Mouse (Mus musculus): ENCODE data around the gene Cyren. TPM values are rescaled to one million over a fixed set of nuclear protein-coding genes. Genes with fewer than 3 reads are reported as not detected.

The Cyren gene
- 10.1 and 10.6 TPM in 2 replicates for polyA plus RNA-seq (2015; fragmentation: Nextera tagmentation; extraction: Ambion mirVana)

GRCm38 (mm10) chr6:34877509-34878321, at the start of gene Cyren:
TSS of gene Cyren (minus strand) at chr6:34878060.
- peaks cover 22% of the 10 kb centered on the region for H3K36me3 ChIP-seq
- peak within 1 kb of the TSS; percentile 89 for H3K27ac ChIP-seq (replicated peaks)
- peaks cover 22% of the 10 kb centered on the region for H3K4me1 ChIP-seq (replicated peaks)
- no peaks in the 10 kb centered on the region for H3K27me3 ChIP-seq
- under 1% methylated on average over 55 of the region's 56 CpGs for WGBS
- peak; percentile 93 for ATAC-seq (ENCODE audit: low read depth)
- peak within 1 kb of the TSS; percentile 56 for H3K4me3 ChIP-seq
- H3K9me3 ChIP-seq, result no peaks in the 10 kb centered on the region
- peak within 1 kb of the TSS; percentile 66 for H3K4me2 ChIP-seq
- peak within 1 kb of the TSS; percentile 80 for H3K9ac ChIP-seq

GRCm38 (mm10) chr6:34927594-34927993, 49.7 kb upstream of the Cyren start:
- Histone ChIP-seq H3K4me2 (no peak overlapping the region), H3K9ac (no peak overlapping the region), H3K27ac (replicated peaks) (no peak overlapping the region), H3K4me1 (replicated peaks) (no peaks in the 10 kb centered on the region), H3K36me3 (no peaks in the 10 kb centered on the region), H3K9me3 (no peaks in the 10 kb centered on the region), H3K4me3 (no peak overlapping the region), H3K27me3 (no peaks in the 10 kb centered on the region)
- WGBS, result 89% methylated on average over 8 of the region's 8 CpGs
- no peak for ATAC-seq (ENCODE audit: low read depth)

GRCm38 (mm10) chr6:34927156-34927555, 49.3 kb upstream of the Cyren start:
- no peaks in the 10 kb centered on the region for H3K4me1 ChIP-seq (replicated peaks)
- no peak overlapping the region for H3K27ac ChIP-seq (replicated peaks)
- no peaks in the 10 kb centered on the region for H3K9me3 ChIP-seq
- no peaks in the 10 kb centered on the region for H3K36me3 ChIP-seq
- H3K27me3 ChIP-seq, result no peaks in the 10 kb centered on the region
- WGBS, result 47% methylated on average over 4 of the region's 4 CpGs
- no peak overlapping the region for H3K4me3 ChIP-seq
- no peak overlapping the region for H3K9ac ChIP-seq
- H3K4me2 ChIP-seq, result no peak overlapping the region
- ATAC-seq (ENCODE audit: low read depth), result peak; percentile 43; the same call in 1 of the 2 replicates

GRCm38 (mm10) chr6:34921941-34922340, 44.1 kb upstream of the Cyren start:
- Histone ChIP-seq H3K4me2 (no peak overlapping the region), H3K4me3 (no peak overlapping the region), H3K9me3 (no peaks in the 10 kb centered on the region), H3K36me3 (no peaks in the 10 kb centered on the region), H3K9ac (no peak overlapping the region), H3K27ac (replicated peaks) (no peak overlapping the region), H3K4me1 (replicated peaks) (no peaks in the 10 kb centered on the region), H3K27me3 (no peaks in the 10 kb centered on the region)
- WGBS, result 61% methylated on average over 13 of the region's 14 CpGs
- ATAC-seq (ENCODE audit: low read depth), result no peak

GRCm38 (mm10) chr6:34920631-34921030, 42.8 kb upstream of the Cyren start:
- ATAC-seq (ENCODE audit: low read depth), result no peak

GRCm38 (mm10) chr6:34919956-34920355, 42.1 kb upstream of the Cyren start, which contains the start of gene Stra8:
TSS of gene Stra8 (plus strand) at chr6:34920163.
- no peaks in the 10 kb centered on the region for H3K36me3 ChIP-seq
- 43% methylated on average over 10 of the region's 10 CpGs for WGBS
- no peaks in the 10 kb centered on the region for H3K27me3 ChIP-seq
- no peak within 1 kb of the TSS for H3K27ac ChIP-seq (replicated peaks)
- H3K4me2 ChIP-seq, result no peak within 1 kb of the TSS
- H3K4me1 ChIP-seq (replicated peaks), result no peaks in the 10 kb centered on the region
- no peak within 1 kb of the TSS for H3K9ac ChIP-seq
- H3K4me3 ChIP-seq, result no peak within 1 kb of the TSS
- ATAC-seq (ENCODE audit: low read depth), result no peak
- no peaks in the 10 kb centered on the region for H3K9me3 ChIP-seq

More at GRCm38 (mm10) chr6:34920631-34921030, 42.8 kb upstream of the Cyren start:
- Histone ChIP-seq H3K27ac (replicated peaks) (no peak overlapping the region), H3K9me3 (no peaks in the 10 kb centered on the region), H3K27me3 (no peaks in the 10 kb centered on the region), H3K4me3 (no peak overlapping the region), H3K36me3 (no peaks in the 10 kb centered on the region), H3K4me2 (no peak overlapping the region), H3K4me1 (replicated peaks) (no peaks in the 10 kb centered on the region), H3K9ac (no peak overlapping the region)
- 97% methylated on average over 12 of the region's 12 CpGs for WGBS

GRCm38 (mm10) chr6:34919146-34919545, 41.3 kb upstream of the Cyren start:
- Histone ChIP-seq H3K36me3 (no peaks in the 10 kb centered on the region), H3K4me1 (replicated peaks) (no peaks in the 10 kb centered on the region), H3K27ac (replicated peaks) (no peak overlapping the region), H3K9me3 (no peaks in the 10 kb centered on the region), H3K9ac (no peak overlapping the region), H3K4me3 (no peak overlapping the region), H3K4me2 (no peak overlapping the region), H3K27me3 (no peaks in the 10 kb centered on the region)
- ATAC-seq (ENCODE audit: low read depth), result no peak
- 91% methylated on average over 7 of the region's 7 CpGs for WGBS

- Histone ChIP-seq H3K4me3 (no peak overlapping the region), H3K27me3 (no peaks in the 10 kb centered on the region), H3K27ac (replicated peaks) (no peak overlapping the region), H3K4me2 (no peak overlapping the region), H3K9me3 (no peaks in the 10 kb centered on the region), H3K4me1 (replicated peaks) (peaks cover 8% of the 10 kb centered on the region), H3K36me3 (no peaks in the 10 kb centered on the region), H3K9ac (no peak overlapping the region)
- ATAC-seq (ENCODE audit: low read depth), result no peak
- WGBS, result 89% methylated on average over 3 of the region's 3 CpGs
These were observed 36.6 kb upstream of the Cyren start for GRCm38 (mm10) chr6:34914462-34914861.

- WGBS, result 83% methylated on average over 13 of the region's 13 CpGs
- Histone ChIP-seq H3K27ac (replicated peaks) (no peak overlapping the region), H3K27me3 (no peaks in the 10 kb centered on the region), H3K4me3 (no peak overlapping the region), H3K9me3 (no peaks in the 10 kb centered on the region), H3K9ac (no peak overlapping the region), H3K36me3 (0 out of 2 replicates have a peak, but pooled peaks cover 4% of the 10 kb centered on the region), H3K4me2 (no peak overlapping the region), H3K4me1 (replicated peaks) (peaks cover 18% of the 10 kb centered on the region)
- no peak for ATAC-seq (ENCODE audit: low read depth)
These were observed 35.6 kb upstream of the Cyren start for GRCm38 (mm10) chr6:34913341-34914040.

GRCm38 (mm10) chr6:34910371-34911219, 32.7 kb upstream of the Cyren start, which contains the start of gene Wdr91:
TSS of gene Wdr91 (minus strand) at chr6:34910876.
- peaks cover 18% of the 10 kb centered on the region for H3K4me1 ChIP-seq (replicated peaks)
- H3K36me3 ChIP-seq, result peaks cover 28% of the 10 kb centered on the region
- H3K9me3 ChIP-seq, result no peaks in the 10 kb centered on the region
- no peaks in the 10 kb centered on the region for H3K27me3 ChIP-seq
- WGBS, result under 1% methylated on average over 64 of the region's 64 CpGs
- H3K4me2 ChIP-seq, result peak within 1 kb of the TSS; percentile 73
- peak within 1 kb of the TSS; percentile 91 for H3K27ac ChIP-seq (replicated peaks)
- H3K9ac ChIP-seq, result peak within 1 kb of the TSS; percentile 81
- peak within 1 kb of the TSS; percentile 70 for H3K4me3 ChIP-seq
- peak; percentile 96 for ATAC-seq (ENCODE audit: low read depth)

GRCm38 (mm10) chr6:34909631-34910345, 31.9 kb upstream of the Cyren start:
- peaks cover 18% of the 10 kb centered on the region for H3K4me1 ChIP-seq (replicated peaks)
- no peaks in the 10 kb centered on the region for H3K9me3 ChIP-seq
- H3K4me2 ChIP-seq, result peak overlapping the region; percentile 73
- peak overlapping the region; percentile 91 for H3K27ac ChIP-seq (replicated peaks)
- 44% methylated on average over 8 of the region's 8 CpGs for WGBS
- H3K36me3 ChIP-seq, result peaks cover 36% of the 10 kb centered on the region
- H3K27me3 ChIP-seq, result no peaks in the 10 kb centered on the region
- H3K9ac ChIP-seq, result peak overlapping the region; percentile 81
- H3K4me3 ChIP-seq, result peak overlapping the region; percentile 70
- ATAC-seq (ENCODE audit: low read depth), result no peak

All from neural tube, embryonic 13.5 days (tissue).